Mouse (Mus musculus) stomach, adult 2 months (tissue): ENCODE results near the gene Lrrc8e. TPM values are rescaled to one million over a fixed set of nuclear protein-coding genes. Genes with fewer than 3 reads are reported as not detected.

Experiments used
- polyA plus RNA-seq: library from polyadenylated mRNA; depleted of rRNA; stranded (reverse); fragments of >200 nt; gene quantifications from 2 replicates; pipeline ENCODE4 v1.2.3, GENCODE M21; 2012; rRNA removed

Gene Lrrc8e
- 3.1 and 3.7 TPM in 2 replicates for polyA plus RNA-seq

GRCm38 (mm10) chr8:4226739-4227347 lies at the start of gene Lrrc8e:
TSS of gene Lrrc8e (plus strand) at chr8:4226827.

GRCm38 (mm10) chr8:4216791-4217621 lies 9.6 kb upstream of the Lrrc8e start, which contains the start of gene Prr36:
TSS of gene Prr36 (minus strand) at chr8:4217459.

GRCm38 (mm10) chr8:4238434-4239192 lies 12.0 kb downstream of the Lrrc8e start, which contains the start of the genes Map2k7 and Gm49320:
TSS of gene Map2k7 (plus strand) at chr8:4238740.
TSS of gene Gm49320 (plus strand) at chr8:4238865.

GRCm38 (mm10) chr8:4247951-4248540 lies 21.4 kb downstream of the Lrrc8e start, which contains the start of gene Tgfbr3l:
TSS of gene Tgfbr3l (plus strand) at chr8:4248214.

GRCm38 (mm10) chr8:4252934-4253841 lies 26.6 kb downstream of the Lrrc8e start, which contains the start of gene Snapc2:
TSS of gene Snapc2 (plus strand) at chr8:4253080.

GRCm38 (mm10) chr8:4259125-4259804 lies 32.6 kb downstream of the Lrrc8e start, which contains the start of gene Ctxn1:
TSS of gene Ctxn1 (minus strand) at chr8:4259274.

GRCm38 (mm10) chr8:4275275-4276110 lies 48.9 kb downstream of the Lrrc8e start, which contains the start of gene Timm44:
TSS of gene Timm44 (minus strand) at chr8:4275913.

Other genes with a start within 250 kb of the Lrrc8e start
- gene Cd209f, start 121.0 kb upstream of the Lrrc8e start, polyA plus RNA-seq = 0.55 and 1.5 TPM in 2 replicates
- gene Cd209g, start 92.7 kb upstream of the Lrrc8e start, polyA plus RNA-seq = 0.98 and 1.9 TPM in 2 replicates
- gene Evi5l, start 60.3 kb upstream of the Lrrc8e start, polyA plus RNA-seq = 10.3 and 13.7 TPM in 2 replicates
- 0.11 and 0.15 TPM in 2 replicates for gene Prr36, start 9.4 kb upstream of the Lrrc8e start, polyA plus RNA-seq
- 12.0 and 20.2 TPM in 2 replicates for gene Map2k7, start 11.9 kb downstream of the Lrrc8e start, polyA plus RNA-seq
- gene Gm49320, start 12.0 kb downstream of the Lrrc8e start, polyA plus RNA-seq = 0.19 and 0.23 TPM in 2 replicates
- gene Tgfbr3l, start 21.4 kb downstream of the Lrrc8e start, polyA plus RNA-seq = 16.4 and 57.9 TPM in 2 replicates
- gene Snapc2, start 26.3 kb downstream of the Lrrc8e start, polyA plus RNA-seq = 19.8 and 20.6 TPM in 2 replicates
- 36.1 and 38.4 TPM in 2 replicates for gene Ctxn1, start 32.4 kb downstream of the Lrrc8e start, polyA plus RNA-seq
- gene Timm44, start 49.1 kb downstream of the Lrrc8e start, polyA plus RNA-seq = 28.6 and 30.3 TPM in 2 replicates
- gene Ccl25, start 98.4 kb downstream of the Lrrc8e start, polyA plus RNA-seq = 0.12 and 0.84 TPM in 2 replicates
- 11.2 and 12.1 TPM in 2 replicates for gene Elavl1, start 98.6 kb downstream of the Lrrc8e start, polyA plus RNA-seq